Mouse (Mus musculus): ENCODE results near the gene Taar7b. TPM values are rescaled to one million over a fixed set of nuclear protein-coding genes. Genes with fewer than 3 reads are reported as not detected.

Gene Taar7b
- polyA plus RNA-seq, 1 experiment from 2014 or later = not detected

GRCm38 (mm10) chr10:24040120-24040869, 40.6 kb downstream of the Taar7b start:
- H3K9me3 ChIP-seq (ENCODE audit: control insufficient read depth) = no peaks in the 10 kb centered on the region
- WGBS = 65% methylated on average over 2 of the region's 2 CpGs
- no peaks in the 10 kb centered on the region for H3K27me3 ChIP-seq (replicated peaks; ENCODE audit: control insufficient read depth, insufficient read depth, low read length)
- H3K36me3 ChIP-seq (ENCODE audit: control insufficient read depth, insufficient read depth) = no peaks in the 10 kb centered on the region
- no peak overlapping the region for H3K4me3 ChIP-seq (ENCODE audit: low read depth, low read length)
- no peak overlapping the region for H3K4me2 ChIP-seq (replicated peaks; ENCODE audit: low read depth)
- TF ChIP-seq CTCF (IDR thresholded peaks at IDR 0.05; ENCODE audit: low read depth) = no peak
- ATAC-seq = no peak
- no peak overlapping the region for H3K9ac ChIP-seq (ENCODE audit: low read depth, low read length)
- H3K4me1 ChIP-seq (replicated peaks; ENCODE audit: control insufficient read depth, insufficient read depth, low read length) = no peaks in the 10 kb centered on the region
- H3K27ac ChIP-seq (ENCODE audit: low read depth, low read length) = no peak overlapping the region

GRCm38 (mm10) chr10:24049210-24049609, 49.5 kb downstream of the Taar7b start, which contains the start of gene Taar7f:
Gene Taar7f, plus strand, starts transcription at chr10:24049510.
- no peak for TF ChIP-seq CTCF (IDR thresholded peaks at IDR 0.05; ENCODE audit: low read depth)
- no peak within 1 kb of the TSS for H3K27ac ChIP-seq (ENCODE audit: low read depth, low read length)
- H3K4me1 ChIP-seq (replicated peaks; ENCODE audit: control insufficient read depth, insufficient read depth, low read length) = no peaks in the 10 kb centered on the region
- H3K9me3 ChIP-seq (ENCODE audit: control insufficient read depth) = no peaks in the 10 kb centered on the region
- no peak within 1 kb of the TSS for H3K4me3 ChIP-seq (ENCODE audit: low read depth, low read length)
- no peak for ATAC-seq
- H3K9ac ChIP-seq (ENCODE audit: low read depth, low read length) = no peak within 1 kb of the TSS
- no peaks in the 10 kb centered on the region for H3K27me3 ChIP-seq (replicated peaks; ENCODE audit: control insufficient read depth, insufficient read depth, low read length)
- no peaks in the 10 kb centered on the region for H3K36me3 ChIP-seq (ENCODE audit: control insufficient read depth, insufficient read depth)
- no peak within 1 kb of the TSS for H3K4me2 ChIP-seq (replicated peaks; ENCODE audit: low read depth)

Other genes with a start within 250 kb of the Taar7b start
- gene Rps12, start 212.7 kb upstream of the Taar7b start, polyA plus RNA-seq (2015; fragmentation: Nextera tagmentation; extraction: Ambion mirVana) = 144 and 151 TPM in 2 replicates
- gene Slc18b1, start 203.0 kb upstream of the Taar7b start, polyA plus RNA-seq (2015; fragmentation: Nextera tagmentation; extraction: Ambion mirVana) = 12.9 and 14.0 TPM in 2 replicates
- gene Vnn3, start 148.5 kb upstream of the Taar7b start, polyA plus RNA-seq (2015; fragmentation: Nextera tagmentation; extraction: Ambion mirVana) = 0.10 TPM in 1 of 2 replicates, not detected in the other
- gene Vnn1, start 105.3 kb upstream of the Taar7b start, polyA plus RNA-seq (2015; fragmentation: Nextera tagmentation; extraction: Ambion mirVana) = 7.4 and 8.2 TPM in 2 replicates
- gene Taar1, start 79.6 kb upstream of the Taar7b start, polyA plus RNA-seq (2015; fragmentation: Nextera tagmentation; extraction: Ambion mirVana) = not detected in 2 replicates
- not detected in 2 replicates for gene Taar2, start 61.4 kb upstream of the Taar7b start, polyA plus RNA-seq (2015; fragmentation: Nextera tagmentation; extraction: Ambion mirVana)
- gene Taar3, start 50.4 kb upstream of the Taar7b start, polyA plus RNA-seq (2015; fragmentation: Nextera tagmentation; extraction: Ambion mirVana) = not detected in 2 replicates
- gene Taar4, start 39.4 kb upstream of the Taar7b start, polyA plus RNA-seq (2015; fragmentation: Nextera tagmentation; extraction: Ambion mirVana) = not detected in 2 replicates
- gene Taar5, start 29.2 kb upstream of the Taar7b start, polyA plus RNA-seq (2015; fragmentation: Nextera tagmentation; extraction: Ambion mirVana) = not detected in 2 replicates
- gene Taar6, start 14.3 kb upstream of the Taar7b start, polyA plus RNA-seq (2015; fragmentation: Nextera tagmentation; extraction: Ambion mirVana) = not detected in 2 replicates
- gene Taar7a, start 6.5 kb upstream of the Taar7b start, polyA plus RNA-seq (2015; fragmentation: Nextera tagmentation; extraction: Ambion mirVana) = not detected in 2 replicates
- not detected in 2 replicates for gene Taar7d, start 27.3 kb downstream of the Taar7b start, polyA plus RNA-seq (2015; fragmentation: Nextera tagmentation; extraction: Ambion mirVana)
- gene Taar7e, start 37.7 kb downstream of the Taar7b start, polyA plus RNA-seq (2015; fragmentation: Nextera tagmentation; extraction: Ambion mirVana) = not detected in 2 replicates
- gene Taar7f, start 49.6 kb downstream of the Taar7b start, polyA plus RNA-seq (2015; fragmentation: Nextera tagmentation; extraction: Ambion mirVana) = not detected in 2 replicates
- gene Taar8a, start 76.6 kb downstream of the Taar7b start, polyA plus RNA-seq (2015; fragmentation: Nextera tagmentation; extraction: Ambion mirVana) = not detected in 2 replicates
- gene Taar8b, start 92.4 kb downstream of the Taar7b start, polyA plus RNA-seq (2015; fragmentation: Nextera tagmentation; extraction: Ambion mirVana) = not detected in 2 replicates
- gene Taar8c, start 102.0 kb downstream of the Taar7b start, polyA plus RNA-seq (2015; fragmentation: Nextera tagmentation; extraction: Ambion mirVana) = not detected in 2 replicates
- not detected in 2 replicates for gene Taar9, start 109.6 kb downstream of the Taar7b start, polyA plus RNA-seq (2015; fragmentation: Nextera tagmentation; extraction: Ambion mirVana)
- 171 and 189 TPM in 2 replicates for gene Stx7, start 149.4 kb downstream of the Taar7b start, polyA plus RNA-seq (2015; fragmentation: Nextera tagmentation; extraction: Ambion mirVana)
- 5.9 and 7.9 TPM in 2 replicates for gene Moxd1, start 223.6 kb downstream of the Taar7b start, polyA plus RNA-seq (2015; fragmentation: Nextera tagmentation; extraction: Ambion mirVana)